Mouse (Mus musculus) ES-E14 (cell line): ENCODE data around the gene Bdkrb2. TPM values are rescaled to one million over a fixed set of nuclear protein-coding genes. Genes with fewer than 3 reads are reported as not detected.
A peak's percentile ranks its signal among the peaks of the same experiment; 100 is the strongest.

ENCODE experiments used
- DNase-seq: peaks from one replicate; pipeline ENCODE4 v3.0.0-alpha.2; 2013; ENCODE audit warnings: low read depth, low spot score
- H3K27ac ChIP-seq: 2 replicates; pipeline ENCODE4 v1.5.1; 2012; ENCODE audit warnings: low read depth, mild to moderate bottlenecking, low read length, moderate library complexity, mixed read lengths; ENCODE audit not compliant: poor library complexity, insufficient read depth, severe bottlenecking
- H3K36me3 ChIP-seq: 2 replicates; pipeline ENCODE4 v1.6.1; 2012; ENCODE audit warnings: mild to moderate bottlenecking, low read length, moderate library complexity, mixed read lengths; ENCODE audit not compliant: control insufficient read depth, poor library complexity, insufficient read depth, severe bottlenecking
- H3K4me1 ChIP-seq, 2 experiments: fragments of 150-350 bp in 1 of 2; sonication (generic) in 1 of 2; 2 replicates each; pipeline ENCODE4 v1.6.1; 2012; ENCODE audit warnings: low read length in 2 of 2, mild to moderate bottlenecking in 1 of 2, mixed read lengths in 1 of 2; ENCODE audit not compliant: control insufficient read depth in 2 of 2, insufficient read depth in 2 of 2, poor library complexity in 1 of 2
- H3K4me3 ChIP-seq, 2 experiments: fragments of 150-350 bp in 1 of 2; sonication (generic) in 1 of 2; 2 replicates each; pipeline ENCODE4 v1.5.1; 2012; ENCODE audit warnings: low read length in 2 of 2, low read depth in 1 of 2, mild to moderate bottlenecking in 1 of 2, mixed read lengths in 1 of 2; ENCODE audit not compliant: insufficient read depth in 1 of 2, poor library complexity in 1 of 2, severe bottlenecking in 1 of 2
- H3K9ac ChIP-seq: 2 replicates; pipeline ENCODE4 v1.6.1; 2012; ENCODE audit warnings: low read depth, mild to moderate bottlenecking, low read length, mixed read lengths; ENCODE audit not compliant: poor library complexity, insufficient read depth, severe bottlenecking
- H3K9me3 ChIP-seq: fragments of 150-350 bp; sonication (generic); 2 replicates; pipeline ENCODE4 v1.6.1; 2012; ENCODE audit warnings: low read depth, mild to moderate bottlenecking, low read length; ENCODE audit not compliant: control insufficient read depth, insufficient read depth
- CHD2 ChIP-seq: IDR thresholded peaks from 2 replicates; pipeline ENCODE4 v1.6.1; 2014; ENCODE audit warnings: mild to moderate bottlenecking, low read depth, low read length, inconsistent platforms
- HCFC1 ChIP-seq: IDR thresholded peaks from 2 replicates; pipeline ENCODE4 v1.6.1; 2012; ENCODE audit warnings: low read length, inconsistent platforms, borderline replicate concordance; ENCODE audit not compliant: insufficient read depth
- MAFK ChIP-seq: IDR thresholded peaks from 2 replicates; pipeline ENCODE4 v1.6.1; 2014; ENCODE audit warnings: mild to moderate bottlenecking, low read depth, low read length, inconsistent platforms; ENCODE audit not compliant: insufficient read depth
- ZC3H11A ChIP-seq: IDR thresholded peaks from 2 replicates; pipeline ENCODE4 v1.6.1; 2012; ENCODE audit warnings: low read depth, mild to moderate bottlenecking, inconsistent platforms, low read length, borderline replicate concordance
- ZNF384 ChIP-seq: IDR thresholded peaks from 2 replicates; pipeline ENCODE4 v1.6.1; 2012; ENCODE audit warnings: low read depth, low read length, inconsistent platforms
- in situ Hi-C, 2 experiments: fragments of 600-800 bp; cut with MboI; formaldehyde crosslinking; loops; one replicate each; pipeline ENCODE4 v1.15.1; 2025; ENCODE audit warnings: low sequenced_read_pairs in 2 of 2, inconsistent platforms in 1 of 2; ENCODE audit not compliant: unreplicated experiment in 2 of 2
- total RNA-seq: library from RNA; depleted of rRNA; stranded (reverse); fragments of 300-350 nt; gene quantifications from 2 replicates; pipeline ENCODE4 v1.2.3, GENCODE M21; 2012

Bdkrb2 gene
- total RNA-seq, 1 experiment = 1.2 TPM

- peak; percentile 58; the same call in 1 of the 2 replicates for TF ChIP-seq ZNF384
- no peak for TF ChIP-seq CHD2
- peak; percentile 57; the same call in 1 of the 2 replicates for TF ChIP-seq ZC3H11A
- TF ChIP-seq HCFC1 = no peak
- no peak for TF ChIP-seq MAFK
- peaks cover 0 to 4% of the 10 kb centered on the region in 2 experiments; a peak in 1 of 4 replicates for H3K4me1 ChIP-seq
- H3K4me3 ChIP-seq = no peak overlapping the region
- no peaks in the 10 kb centered on the region for H3K9me3 ChIP-seq
- in situ Hi-C loops = loop anchor here in 1 of 2 experiments (10.0 kb wide), 1 partner anchor 117 kb away; no protein-coding TSS in a partner anchor
- H3K9ac ChIP-seq = no peak overlapping the region
- H3K36me3 ChIP-seq = peaks cover 9% of the 10 kb centered on the region
- no peak overlapping the region for H3K27ac ChIP-seq
- DNase-seq = peak; percentile 93
Measured at GRCm38 (mm10) chr12:105611748-105612147, 48.7 kb downstream of the Bdkrb2 start.

- TF ChIP-seq HCFC1 = no peak
- no peak for TF ChIP-seq MAFK
- TF ChIP-seq ZNF384 = no peak
- no peak for TF ChIP-seq CHD2
- no peak for TF ChIP-seq ZC3H11A
- no peaks in the 10 kb centered on the region for H3K9me3 ChIP-seq
- H3K4me3 ChIP-seq = no peak overlapping the region
- in situ Hi-C loops = loop anchor here in 1 of 2 experiments (10.0 kb wide), 1 partner anchor 119 kb away; no protein-coding TSS in a partner anchor
- peaks cover 0 to 4% of the 10 kb centered on the region in 2 experiments; a peak in 1 of 4 replicates for H3K4me1 ChIP-seq
- H3K27ac ChIP-seq = no peak overlapping the region
- peaks cover 22% of the 10 kb centered on the region for H3K36me3 ChIP-seq
- DNase-seq = no peak
- no peak overlapping the region for H3K9ac ChIP-seq
Measured at GRCm38 (mm10) chr12:105613559-105613958, 50.5 kb downstream of the Bdkrb2 start.

GRCm38 (mm10) chr12:105622048-105622447 lies 59.0 kb downstream of the Bdkrb2 start:
- H3K27ac ChIP-seq = no peak overlapping the region
- peaks cover 8% of the 10 kb centered on the region for H3K9me3 ChIP-seq
- H3K9ac ChIP-seq = no peak overlapping the region
- H3K4me1 ChIP-seq = no peaks in the 10 kb centered on the region
- TF ChIP-seq HCFC1 = no peak
- TF ChIP-seq MAFK = no peak
- TF ChIP-seq ZNF384 = no peak
- TF ChIP-seq ZC3H11A = no peak
- TF ChIP-seq CHD2 = no peak
- DNase-seq = no peak
- in situ Hi-C loops = no loop called here
- H3K4me3 ChIP-seq = no peak overlapping the region
- peaks cover 62% of the 10 kb centered on the region for H3K36me3 ChIP-seq

- no peak overlapping the region for H3K27ac ChIP-seq
- no peak overlapping the region for H3K9ac ChIP-seq
- in situ Hi-C loops = no loop called here
- no peak for TF ChIP-seq HCFC1
- TF ChIP-seq MAFK = peak; percentile 78
- no peak overlapping the region for H3K4me3 ChIP-seq
- H3K36me3 ChIP-seq = peaks cover 63% of the 10 kb centered on the region
- no peaks in the 10 kb centered on the region for H3K4me1 ChIP-seq
- peaks cover 16% of the 10 kb centered on the region for H3K9me3 ChIP-seq
- DNase-seq = no peak
Measured at GRCm38 (mm10) chr12:105622981-105623539, 60.0 kb downstream of the Bdkrb2 start.

- H3K9me3 ChIP-seq = peaks cover 16% of the 10 kb centered on the region
- no peak for TF ChIP-seq ZNF384
- no peak for TF ChIP-seq MAFK
- no peak for TF ChIP-seq CHD2
- TF ChIP-seq ZC3H11A = no peak
- TF ChIP-seq HCFC1 = no peak
- no peak overlapping the region for H3K9ac ChIP-seq
- H3K36me3 ChIP-seq = peaks cover 54% of the 10 kb centered on the region
- no peaks in the 10 kb centered on the region for H3K4me1 ChIP-seq
- H3K4me3 ChIP-seq = no peak overlapping the region
- H3K27ac ChIP-seq = no peak overlapping the region
- in situ Hi-C loops = no loop called here
- DNase-seq = no peak
Measured at GRCm38 (mm10) chr12:105625798-105626197, 62.8 kb downstream of the Bdkrb2 start.
